Mouse (Mus musculus) forebrain, embryonic 11.5 days (tissue): ENCODE results near the gene Rab31. TPM values are rescaled to one million over a fixed set of nuclear protein-coding genes. Genes with fewer than 3 reads are reported as not detected.

Source experiments
- ATAC-seq: fragments of 200-750 bp; cut with Nextera tagmentation; replicated peaks from 2 replicates; pipeline ENCODE4 v1.8.0; 2017; ENCODE audit warnings: moderate TSS enrichment; ENCODE audit not compliant: low FRiP score
- DNase-seq: peaks from one replicate; pipeline ENCODE4 v3.0.0-alpha.2; 2017; ENCODE audit warnings: low spot score
- H3K27ac ChIP-seq: fragments of 300-500 bp; sonication (generic); 2 replicates; pipeline ENCODE4 v1.5.1; 2014; ENCODE audit warnings: low read depth, low read length
- H3K27me3 ChIP-seq: fragments of 300-500 bp; sonication (generic); 2 replicates; pipeline ENCODE4 v1.6.1; 2014; ENCODE audit warnings: mild to moderate bottlenecking, low read length, mixed read lengths; ENCODE audit not compliant: control insufficient read depth, insufficient read depth
- H3K36me3 ChIP-seq: fragments of 300-500 bp; sonication (generic); 2 replicates; pipeline ENCODE4 v1.6.1; 2014; ENCODE audit warnings: mild to moderate bottlenecking, low read length, moderate library complexity, mixed read lengths; ENCODE audit not compliant: control insufficient read depth, insufficient read depth
- H3K4me1 ChIP-seq: fragments of 300-500 bp; sonication (generic); replicated peaks from 2 replicates; pipeline ENCODE4 v1.6.1; 2014; ENCODE audit warnings: low read length, mixed read lengths; ENCODE audit not compliant: control insufficient read depth, insufficient read depth
- H3K4me2 ChIP-seq: fragments of 300-500 bp; sonication (generic); 2 replicates; pipeline ENCODE4 v1.6.1; 2014; ENCODE audit warnings: low read depth, mild to moderate bottlenecking, low read length, moderate library complexity, mixed read lengths; ENCODE audit not compliant: severe bottlenecking
- H3K4me3 ChIP-seq: fragments of 300-500 bp; sonication (generic); 2 replicates; pipeline ENCODE4 v1.5.1; 2014; ENCODE audit warnings: low read depth, low read length
- H3K9ac ChIP-seq: fragments of 300-500 bp; sonication (generic); 2 replicates; pipeline ENCODE4 v1.6.1; 2014; ENCODE audit warnings: low read length
- H3K9me3 ChIP-seq: fragments of 300-500 bp; sonication (generic); 2 replicates; pipeline ENCODE4 v1.6.1; 2016; ENCODE audit warnings: low read length, mixed read lengths; ENCODE audit not compliant: control insufficient read depth
- WGBS: fragments of 180-500 bp; shearing (Covaris S2); extraction: QIAGEN DNeasy Blood & Tissue Kit; methylation state at CpG from one replicate; pipeline ENCODE4 v1.1.7; 2014; 5-methylcytosine and 5-hydroxymethylcytosine counted together
- polyA plus RNA-seq: library from polyadenylated mRNA; unstranded; fragments of >200 nt; fragmentation: Nextera tagmentation; extraction: Ambion mirVana; gene quantifications from 2 replicates; pipeline ENCODE4 v1.2.1, GENCODE M21; 2014

Gene Rab31
- polyA plus RNA-seq, 1 experiment from 2014 or later = 73.4 TPM

- H3K27me3 ChIP-seq = no peaks in the 10 kb centered on the region
- H3K4me2 ChIP-seq = no peak overlapping the region
- no peak overlapping the region for H3K4me3 ChIP-seq
- DNase-seq (no peak), ATAC-seq (no peak)
- 96% methylated on average over 4 of the region's 4 CpGs for WGBS
- H3K9ac ChIP-seq = no peak overlapping the region
- H3K36me3 ChIP-seq = 0 out of 2 replicates have a peak, but pooled peaks cover 3% of the 10 kb centered on the region
- no peaks in the 10 kb centered on the region; the same call in 1 of the 2 replicates for H3K9me3 ChIP-seq
- H3K27ac ChIP-seq = no peak overlapping the region
- peaks cover 7% of the 10 kb centered on the region; the same call in 1 of the 2 replicates for H3K4me1 ChIP-seq
These were observed 14.7 kb upstream of the Rab31 start for GRCm38 (mm10) chr17:65787261-65787660.

- no peak for ATAC-seq
These were observed 13.7 kb upstream of the Rab31 start for GRCm38 (mm10) chr17:65786225-65786624.

GRCm38 (mm10) chr17:65785707-65786106 lies 13.2 kb upstream of the Rab31 start:
- Histone ChIP-seq H3K4me1 (peaks cover 7% of the 10 kb centered on the region; the same call in 1 of the 2 replicates), H3K4me2 (no peak overlapping the region), H3K4me3 (no peak overlapping the region), H3K27me3 (no peaks in the 10 kb centered on the region), H3K27ac (no peak overlapping the region), H3K9ac (no peak overlapping the region), H3K9me3 (no peaks in the 10 kb centered on the region; the same call in 1 of the 2 replicates), H3K36me3 (0 out of 2 replicates have a peak, but pooled peaks cover 3% of the 10 kb centered on the region)
- ATAC-seq = no peak
- DNase-seq = no peak

More at GRCm38 (mm10) chr17:65786225-65786624, 13.7 kb upstream of the Rab31 start:
- H3K9ac ChIP-seq = no peak overlapping the region
- no peak for DNase-seq
- H3K36me3 ChIP-seq = 0 out of 2 replicates have a peak, but pooled peaks cover 3% of the 10 kb centered on the region
- no peak overlapping the region for H3K27ac ChIP-seq
- H3K4me2 ChIP-seq = no peak overlapping the region
- 80% methylated on average over 7 of the region's 7 CpGs for WGBS
- H3K4me1 ChIP-seq = peaks cover 7% of the 10 kb centered on the region; the same call in 1 of the 2 replicates
- H3K9me3 ChIP-seq = no peaks in the 10 kb centered on the region; the same call in 1 of the 2 replicates
- H3K27me3 ChIP-seq = no peaks in the 10 kb centered on the region
- no peak overlapping the region for H3K4me3 ChIP-seq

- peaks cover 7% of the 10 kb centered on the region; the same call in 1 of the 2 replicates for H3K4me1 ChIP-seq
- H3K9ac ChIP-seq = no peak overlapping the region; the same call in 1 of the 2 replicates
- H3K36me3 ChIP-seq = 0 out of 2 replicates have a peak, but pooled peaks cover 3% of the 10 kb centered on the region
- H3K4me3 ChIP-seq = peak overlapping the region; percentile 96
- 82% methylated on average over 8 of the region's 8 CpGs for WGBS
- H3K27ac ChIP-seq = no peak overlapping the region
- no peaks in the 10 kb centered on the region; the same call in 1 of the 2 replicates for H3K9me3 ChIP-seq
- DNase-seq (no peak), ATAC-seq (no peak)
- H3K4me2 ChIP-seq = peak overlapping the region; percentile 61
- H3K27me3 ChIP-seq = no peaks in the 10 kb centered on the region
These were observed 12.1 kb upstream of the Rab31 start for GRCm38 (mm10) chr17:65784610-65785140.

GRCm38 (mm10) chr17:65783182-65784161 lies 10.9 kb upstream of the Rab31 start:
- Histone ChIP-seq H3K9me3 (no peaks in the 10 kb centered on the region; the same call in 1 of the 2 replicates), H3K9ac (peak overlapping the region; percentile 98), H3K4me3 (peak overlapping the region; percentile 96), H3K27me3 (no peaks in the 10 kb centered on the region), H3K27ac (peak overlapping the region; percentile 100), H3K36me3 (0 out of 2 replicates have a peak, but pooled peaks cover 3% of the 10 kb centered on the region), H3K4me1 (peaks cover 7% of the 10 kb centered on the region; the same call in 1 of the 2 replicates), H3K4me2 (peak overlapping the region; percentile 77)
- DNase-seq (peak; percentile 87), ATAC-seq (peak; percentile 57)
- WGBS = under 1% methylated on average over 57 of the region's 135 CpGs

- DNase-seq (peak; percentile 94), ATAC-seq (peak; percentile 88)
- Histone ChIP-seq H3K27ac (peak within 1 kb of the TSS; percentile 100), H3K9me3 (no peaks in the 10 kb centered on the region; the same call in 1 of the 2 replicates), H3K36me3 (0 out of 2 replicates have a peak, but pooled peaks cover 3% of the 10 kb centered on the region), H3K4me2 (peak within 1 kb of the TSS; percentile 77), H3K9ac (peak within 1 kb of the TSS; percentile 98), H3K27me3 (no peaks in the 10 kb centered on the region), H3K4me1 (peaks cover 7% of the 10 kb centered on the region; the same call in 1 of the 2 replicates), H3K4me3 (peak within 1 kb of the TSS; percentile 96)
- WGBS = under 1% methylated on average over 71 of the region's 81 CpGs
These were observed 10.1 kb upstream of the Rab31 start, which contains the start of gene Ppp4r1 for GRCm38 (mm10) chr17:65782551-65783141. Gene Ppp4r1, plus strand, starts transcription at chr17:65782573.

GRCm38 (mm10) chr17:65780970-65781369 lies 8.4 kb upstream of the Rab31 start:
- Histone ChIP-seq H3K4me2 (no peak overlapping the region), H3K9ac (no peak overlapping the region), H3K4me1 (peaks cover 7% of the 10 kb centered on the region; the same call in 1 of the 2 replicates), H3K36me3 (no peaks in the 10 kb centered on the region), H3K27ac (no peak overlapping the region), H3K9me3 (no peaks in the 10 kb centered on the region; the same call in 1 of the 2 replicates), H3K27me3 (no peaks in the 10 kb centered on the region), H3K4me3 (no peak overlapping the region)
- 95% methylated on average over 2 of the region's 2 CpGs for WGBS
- no peak for ATAC-seq
- DNase-seq = no peak

- H3K27ac ChIP-seq = no peak overlapping the region
- H3K27me3 ChIP-seq = no peaks in the 10 kb centered on the region
- H3K4me3 ChIP-seq = no peak overlapping the region
- no peak overlapping the region for H3K4me2 ChIP-seq
- DNase-seq (no peak), ATAC-seq (no peak)
- H3K4me1 ChIP-seq = peaks cover 2% of the 10 kb centered on the region; the same call in 1 of the 2 replicates
- no peak overlapping the region for H3K9ac ChIP-seq
- H3K36me3 ChIP-seq = no peaks in the 10 kb centered on the region
- H3K9me3 ChIP-seq = no peaks in the 10 kb centered on the region
- WGBS = 90% methylated on average over 4 of the region's 4 CpGs
These were observed 4.9 kb upstream of the Rab31 start for GRCm38 (mm10) chr17:65777461-65777860.
